Mouse (Mus musculus) liver, adult 2 months (tissue): ENCODE measurements around the gene Rpl35a. TPM values are rescaled to one million over a fixed set of nuclear protein-coding genes. Genes with fewer than 3 reads are reported as not detected.

Experiments
- DNase-seq: peaks from one replicate; pipeline ENCODE4 v3.0.0-alpha.2; 2011; ENCODE audit warnings: low read depth, low spot score; ENCODE audit errors: extremely low read depth
- H3K27ac ChIP-seq: fragments of 200-500 bp; replicated peaks from 2 replicates; pipeline ENCODE4 v1.5.1; 2012; ENCODE audit warnings: low read depth, mild to moderate bottlenecking, control low read depth, inconsistent platforms, low read length; ENCODE audit not compliant: insufficient read depth
- H3K27me3 ChIP-seq: fragments of 200-500 bp; 2 replicates; pipeline ENCODE4 v1.6.1; 2012; ENCODE audit warnings: mild to moderate bottlenecking, moderate library complexity, low read length, inconsistent platforms; ENCODE audit not compliant: control insufficient read depth, insufficient read depth
- H3K36me3 ChIP-seq: fragments of 200-500 bp; 2 replicates; pipeline ENCODE4 v1.6.1; 2012; ENCODE audit warnings: low read length, inconsistent platforms; ENCODE audit not compliant: control insufficient read depth, insufficient read depth
- H3K4me1 ChIP-seq: fragments of 200-500 bp; 2 replicates; pipeline ENCODE4 v1.6.1; 2011; ENCODE audit warnings: low read length; ENCODE audit not compliant: control insufficient read depth, insufficient read depth
- H3K4me3 ChIP-seq: fragments of 200-500 bp; 2 replicates; pipeline ENCODE4 v1.5.1; 2011; ENCODE audit warnings: low read depth, mild to moderate bottlenecking, control low read depth, low read length, moderate library complexity; ENCODE audit not compliant: insufficient read depth
- H3K79me2 ChIP-seq: fragments of 200-500 bp; 2 replicates; pipeline ENCODE4 v1.6.1; 2012; ENCODE audit warnings: inconsistent platforms, mild to moderate bottlenecking, low read length, moderate library complexity; ENCODE audit not compliant: control insufficient read depth, insufficient read depth
- H3K9ac ChIP-seq: fragments of 200-500 bp; 2 replicates; pipeline ENCODE4 v1.6.1; 2012; ENCODE audit warnings: low read depth, mild to moderate bottlenecking, control low read depth, inconsistent platforms, low read length
- CTCF ChIP-seq: fragments of 200-500 bp; IDR thresholded peaks from 2 replicates; pipeline ENCODE4 v1.5.1; 2011; ENCODE audit warnings: low read depth, low read length, control low read depth
- POLR2A ChIP-seq: fragments of 200-500 bp; IDR thresholded peaks from 2 replicates; pipeline ENCODE4 v1.6.1; 2011; ENCODE audit warnings: low read length, control low read depth; ENCODE audit not compliant: insufficient read depth; ENCODE audit errors: extremely low read depth
- WGBS: fragments of 180-500 bp; shearing (Covaris S2); methylation state at CpG from one replicate; pipeline ENCODE4 v1.1.7; 2018; 5-methylcytosine and 5-hydroxymethylcytosine counted together
- polyA plus RNA-seq: library from polyadenylated mRNA; depleted of rRNA; stranded (reverse); fragments of >200 nt; gene quantifications from 2 replicates; pipeline ENCODE4 v1.2.3, GENCODE M21; 2012
- total RNA-seq: library from RNA; depleted of rRNA; stranded (reverse); fragments of >200 nt; gene quantifications from 2 replicates; pipeline ENCODE4 v1.2.3, GENCODE M21; 2014

Gene Rpl35a
- total and polyA plus RNA-seq, 2 experiments, result 111 to 805 TPM

DNA sequence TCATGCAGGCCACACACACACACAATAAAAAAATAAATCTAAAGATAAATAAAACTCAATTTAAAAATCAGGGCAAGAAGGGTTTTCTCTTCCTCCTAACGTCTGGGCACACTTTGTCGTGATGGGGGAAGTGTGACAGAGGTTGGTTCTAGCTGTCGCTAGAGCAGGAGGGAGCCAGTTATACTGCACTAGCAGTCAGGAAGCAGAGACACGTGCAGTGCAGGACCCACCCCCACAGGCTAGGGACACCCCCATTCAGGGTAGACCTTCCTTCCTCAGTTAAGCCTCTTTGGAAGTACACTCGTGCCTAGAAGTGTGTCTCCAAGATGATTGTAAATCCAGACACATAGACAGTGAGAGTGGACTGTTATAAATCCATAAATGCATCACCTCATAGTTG is 18.7 kb downstream of the Rpl35a start:
- no peak overlapping the region for H3K27ac ChIP-seq
- no peaks in the 10 kb centered on the region for H3K27me3 ChIP-seq
- no peak overlapping the region for H3K4me3 ChIP-seq
- H3K9ac ChIP-seq, result no peak overlapping the region
- 83% methylated on average over 5 of the region's 5 CpGs for WGBS
- H3K36me3 ChIP-seq, result peaks cover 4% of the 10 kb centered on the region; the same call in 1 of the 2 replicates
- H3K4me1 ChIP-seq, result no peaks in the 10 kb centered on the region
- no peak for DNase-seq
- H3K79me2 ChIP-seq, result no peaks in the 10 kb centered on the region
- TF ChIP-seq CTCF (no peak), POLR2A (no peak)

DNA sequence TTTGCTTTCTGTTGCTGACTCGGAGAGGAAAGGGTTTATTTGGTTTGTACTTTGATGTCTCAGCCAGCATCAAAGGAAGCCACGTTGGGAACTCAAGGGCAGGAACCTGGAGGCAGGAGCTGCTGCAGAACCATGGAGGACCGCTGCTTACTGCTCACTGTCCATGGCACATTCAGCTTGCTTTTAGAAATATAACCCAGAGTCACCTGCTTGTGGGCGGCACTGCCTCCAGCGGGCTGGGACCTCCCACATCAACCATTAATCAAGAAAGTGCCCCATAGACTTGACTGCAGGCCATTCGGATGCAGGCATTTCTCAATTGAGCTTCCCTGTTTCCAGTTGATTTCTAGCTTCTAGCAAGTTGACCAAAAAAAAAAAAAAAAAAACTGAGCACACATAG is 19.8 kb downstream of the Rpl35a start:
- no peak for TF ChIP-seq CTCF
- no peak for TF ChIP-seq POLR2A
- Histone ChIP-seq H3K9ac (no peak overlapping the region), H3K4me3 (no peak overlapping the region), H3K4me1 (no peaks in the 10 kb centered on the region), H3K79me2 (no peaks in the 10 kb centered on the region), H3K27ac (no peak overlapping the region), H3K36me3 (0 out of 2 replicates have a peak, but pooled peaks cover 1% of the 10 kb centered on the region), H3K27me3 (no peaks in the 10 kb centered on the region)
- peak; percentile 21 for DNase-seq
- 28% methylated on average over 6 of the region's 6 CpGs for WGBS

DNA sequence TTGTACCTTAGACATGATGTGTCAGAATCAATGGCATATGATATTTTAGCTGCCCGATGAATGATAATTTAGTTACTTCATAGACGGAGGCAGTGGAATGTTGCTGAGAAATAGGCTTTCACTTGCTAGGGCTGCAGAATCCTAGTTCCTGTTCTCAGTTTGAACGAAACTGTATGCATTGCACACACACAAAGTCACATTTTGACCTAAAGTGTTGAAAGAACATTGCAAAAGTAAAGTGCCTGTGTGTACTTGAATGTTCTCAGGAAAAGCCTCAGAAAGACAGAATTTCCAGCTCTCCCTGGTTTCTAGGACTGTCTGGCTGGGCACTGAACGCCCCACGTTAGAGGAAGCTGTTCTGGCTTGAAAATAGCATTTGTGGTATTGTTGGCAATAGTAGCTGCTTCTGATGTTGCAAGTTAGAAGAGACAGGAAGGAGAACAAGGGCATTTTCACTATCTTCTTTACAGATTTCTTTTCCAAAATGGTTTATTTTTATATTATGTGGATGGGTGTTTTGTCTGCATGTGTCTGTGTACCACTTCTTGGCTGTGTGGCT is 20.9 kb downstream of the Rpl35a start:
- Histone ChIP-seq H3K27ac (0 out of 2 replicates have a peak overlapping the region, but pooled peaks have one; percentile 14), H3K4me3 (no peak overlapping the region), H3K79me2 (no peaks in the 10 kb centered on the region), H3K27me3 (no peaks in the 10 kb centered on the region), H3K36me3 (0 out of 2 replicates have a peak, but pooled peaks cover 1% of the 10 kb centered on the region), H3K4me1 (no peaks in the 10 kb centered on the region), H3K9ac (no peak overlapping the region)
- 82% methylated on average over 5 of the region's 5 CpGs for WGBS
- TF ChIP-seq CTCF (no peak), POLR2A (no peak)
- no peak for DNase-seq

DNA sequence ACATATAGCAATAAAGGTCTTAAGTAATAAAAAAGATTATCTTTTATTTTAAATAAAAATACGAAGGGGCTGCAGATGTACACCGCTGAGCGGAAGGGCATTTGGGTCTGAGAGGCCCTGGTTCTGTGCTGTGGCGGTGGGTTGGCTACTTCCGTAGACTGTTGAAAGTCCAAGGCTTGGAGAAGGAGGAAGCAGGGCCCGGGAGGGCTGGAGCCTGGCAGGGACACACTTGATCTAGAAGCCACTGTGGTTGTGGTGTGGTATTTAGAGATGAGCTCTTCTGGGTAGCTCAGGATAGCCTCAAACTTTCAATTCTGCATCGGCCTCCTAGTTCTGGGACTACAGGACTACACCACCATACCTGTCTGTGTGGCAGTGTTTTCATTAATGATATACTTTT is 23.8 kb downstream of the Rpl35a start:
- H3K9ac ChIP-seq, result no peak overlapping the region
- no peak for TF ChIP-seq CTCF
- TF ChIP-seq POLR2A, result no peak
- WGBS, result 90% methylated on average over 7 of the region's 7 CpGs
- no peak overlapping the region for H3K27ac ChIP-seq
- H3K4me1 ChIP-seq, result no peaks in the 10 kb centered on the region
- peaks cover 3% of the 10 kb centered on the region for H3K36me3 ChIP-seq
- H3K79me2 ChIP-seq, result no peaks in the 10 kb centered on the region
- no peaks in the 10 kb centered on the region for H3K27me3 ChIP-seq
- no peak overlapping the region for H3K4me3 ChIP-seq
- no peak for DNase-seq

DNA sequence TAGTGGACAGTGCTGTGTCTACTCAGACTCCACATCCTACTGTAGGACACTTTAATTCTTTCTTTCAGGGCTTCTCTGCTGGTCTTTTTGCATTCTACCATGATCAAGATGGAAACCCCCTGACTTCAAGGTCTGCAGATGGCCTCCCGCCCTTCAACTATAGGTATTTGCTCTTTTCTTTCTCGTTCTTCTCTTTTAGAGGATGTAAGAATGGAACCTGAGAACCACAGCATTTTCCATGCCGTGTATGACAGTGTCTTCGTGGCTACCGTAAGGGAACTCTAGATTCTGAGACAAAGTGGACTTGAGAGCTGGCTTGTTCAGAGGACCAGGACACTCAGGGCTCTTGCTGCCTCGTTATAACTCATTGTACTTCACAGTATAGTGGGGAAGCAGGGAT is 26.7 kb downstream of the Rpl35a start:
- Histone ChIP-seq H3K9ac (no peak overlapping the region), H3K4me1 (no peaks in the 10 kb centered on the region; the same call in 1 of the 2 replicates), H3K27me3 (no peaks in the 10 kb centered on the region), H3K27ac (no peak overlapping the region), H3K36me3 (peaks cover 3% of the 10 kb centered on the region), H3K79me2 (no peaks in the 10 kb centered on the region), H3K4me3 (no peak overlapping the region)
- no peak for DNase-seq
- TF ChIP-seq POLR2A (no peak), CTCF (no peak)
- WGBS, result 95% methylated on average over 6 of the region's 6 CpGs

DNA sequence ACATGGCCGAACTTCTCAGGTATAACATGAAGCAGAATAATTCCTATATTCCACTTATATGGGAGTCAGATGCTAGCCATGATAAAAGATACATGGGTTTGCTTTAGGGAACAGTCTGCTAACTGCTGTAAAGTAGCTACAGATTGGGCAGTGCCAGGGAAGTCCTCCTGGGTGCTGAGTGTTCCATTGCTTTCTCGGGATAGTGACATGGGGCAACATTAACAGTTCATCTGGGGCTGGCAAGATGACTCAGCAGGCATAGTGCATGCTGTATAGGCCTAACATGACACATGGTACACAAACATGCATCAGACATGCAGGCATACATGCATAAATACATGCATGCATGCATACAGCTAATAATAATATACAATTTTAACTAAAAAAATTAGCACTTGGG is 27.7 kb downstream of the Rpl35a start:
- no peaks in the 10 kb centered on the region for H3K27me3 ChIP-seq
- H3K79me2 ChIP-seq, result no peaks in the 10 kb centered on the region
- H3K4me1 ChIP-seq, result no peaks in the 10 kb centered on the region; the same call in 1 of the 2 replicates
- 89% methylated on average over 2 of the region's 2 CpGs for WGBS
- DNase-seq, result no peak
- H3K9ac ChIP-seq, result no peak overlapping the region
- TF ChIP-seq CTCF (no peak), POLR2A (no peak)
- peaks cover 3% of the 10 kb centered on the region for H3K36me3 ChIP-seq
- no peak overlapping the region for H3K4me3 ChIP-seq
- H3K27ac ChIP-seq, result no peak overlapping the region
